ENCODE assay signal across 15 mouse cellular contexts in genomic region chr2:91019911-91020310, GRCm38 (mm10).
"Had no signal": no experiment of that assay in that cellular context is flagged by ENCODE, and none has a peak within 500 bp of the region (broad histone marks: within the 10 kb centered on the region; RNA-seq: fewer than 3 reads in every experiment).

No protein-coding gene starts in this region.

- DNase-seq: retina, postnatal 1 day; right cerebral cortex, adult 18-20 months; right cerebral cortex, postnatal 14 days; right cerebral cortex, postnatal 25 days; right cerebral cortex, postnatal 4 days; spleen, adult 18-20 months; thymus, adult 18-20 months; thymus, adult 2 months; thymus, postnatal 14 days; thymus, postnatal 25 days; thymus, postnatal 36 days; thymus, postnatal 4 days had no signal

- H3K9me3 ChIP-seq: neural tube, embryonic 15.5 days; stomach, embryonic 15.5 days had no signal

- H3K27me3 ChIP-seq: neural tube, embryonic 15.5 days; stomach, embryonic 15.5 days had no signal

- H3K4me3 ChIP-seq: neural tube, embryonic 15.5 days; stomach, embryonic 15.5 days had no signal

- H3K9ac ChIP-seq: neural tube, embryonic 15.5 days; stomach, embryonic 15.5 days had no signal

- H3K4me2 ChIP-seq: neural tube, embryonic 15.5 days; stomach, embryonic 15.5 days had no signal

- H3K4me1 ChIP-seq: stomach, embryonic 15.5 days had no signal

- H3K27ac ChIP-seq: neural tube, embryonic 15.5 days; stomach, embryonic 15.5 days; stomach, postnatal 0 days had no signal
